Mouse (Mus musculus) embryonic facial prominence, embryonic 10.5 days (tissue): ENCODE data around the gene Pstpip1. TPM values are rescaled to one million over a fixed set of nuclear protein-coding genes. Genes with fewer than 3 reads are reported as not detected.

Source experiments
- DNase-seq: peaks from one replicate; pipeline ENCODE4 v3.0.0-alpha.2; 2017; ENCODE audit warnings: low spot score
- H3K27ac ChIP-seq: fragments of 300-500 bp; sonication (generic); replicated peaks from 2 replicates; pipeline ENCODE4 v1.5.1; 2016; ENCODE audit warnings: mild to moderate bottlenecking
- H3K27me3 ChIP-seq: fragments of 300-500 bp; sonication (generic); replicated peaks from 2 replicates; pipeline ENCODE4 v1.6.1; 2016; ENCODE audit warnings: low read depth, mild to moderate bottlenecking; ENCODE audit not compliant: poor library complexity, severe bottlenecking
- H3K36me3 ChIP-seq: fragments of 300-500 bp; sonication (generic); replicated peaks from 2 replicates; pipeline ENCODE4 v1.6.1; 2016; ENCODE audit warnings: mild to moderate bottlenecking, moderate library complexity
- H3K4me1 ChIP-seq: fragments of 300-500 bp; sonication (generic); 2 replicates; pipeline ENCODE4 v1.6.1; 2016
- H3K4me3 ChIP-seq: fragments of 300-500 bp; sonication (generic); 2 replicates; pipeline ENCODE4 v1.5.1; 2016; ENCODE audit warnings: mild to moderate bottlenecking, moderate library complexity
- H3K9me3 ChIP-seq: fragments of 300-500 bp; sonication (generic); 2 replicates; pipeline ENCODE4 v1.6.1; 2016; ENCODE audit warnings: mild to moderate bottlenecking
- WGBS: fragments of 180-500 bp; shearing (Covaris S2); methylation state at CpG from one replicate; pipeline ENCODE4 v1.1.7; 2016; 5-methylcytosine and 5-hydroxymethylcytosine counted together
- polyA plus RNA-seq: library from polyadenylated mRNA; unstranded; fragments of >200 nt; fragmentation: Nextera tagmentation; extraction: Ambion mirVana; gene quantifications from 2 replicates; pipeline ENCODE4 v1.2.1, GENCODE M21; 2016

Pstpip1 gene
- polyA plus RNA-seq, 1 experiment from 2014 or later, result 1.00 TPM

- H3K27ac ChIP-seq, result peak overlapping the region; percentile 73
- peak; percentile 42 for DNase-seq
Observed at GRCm38 (mm10) chr9:56075901-56076620, 13.7 kb upstream of the Pstpip1 start.

GRCm38 (mm10) chr9:56079587-56079986 is 10.2 kb upstream of the Pstpip1 start:
- Histone ChIP-seq H3K36me3 (peaks cover 32% of the 10 kb centered on the region), H3K9me3 (no peaks in the 10 kb centered on the region), H3K4me1 (peaks cover 20% of the 10 kb centered on the region), H3K27me3 (no peaks in the 10 kb centered on the region), H3K4me3 (no peak overlapping the region), H3K27ac (no peak overlapping the region)
- 81% methylated on average over 5 of the region's 5 CpGs for WGBS
- DNase-seq, result no peak

More at GRCm38 (mm10) chr9:56075901-56076620, 13.7 kb upstream of the Pstpip1 start:
- WGBS, result 36% methylated on average over 7 of the region's 7 CpGs
- Histone ChIP-seq H3K4me3 (no peak overlapping the region), H3K9me3 (no peaks in the 10 kb centered on the region), H3K36me3 (peaks cover 46% of the 10 kb centered on the region), H3K4me1 (peaks cover 26% of the 10 kb centered on the region), H3K27me3 (no peaks in the 10 kb centered on the region)

GRCm38 (mm10) chr9:56086524-56086923 is 3.2 kb upstream of the Pstpip1 start:
- peaks cover 7% of the 10 kb centered on the region; the same call in 1 of the 2 replicates for H3K36me3 ChIP-seq
- WGBS, result 91% methylated on average over 5 of the region's 5 CpGs
- H3K27ac ChIP-seq, result no peak overlapping the region
- peaks cover 35% of the 10 kb centered on the region for H3K4me1 ChIP-seq
- no peak overlapping the region for H3K4me3 ChIP-seq
- H3K9me3 ChIP-seq, result no peaks in the 10 kb centered on the region
- no peak for DNase-seq
- H3K27me3 ChIP-seq, result no peaks in the 10 kb centered on the region

- no peak for DNase-seq
- no peak overlapping the region for H3K4me3 ChIP-seq
- WGBS, result 66% methylated on average over 5 of the region's 5 CpGs
- peaks cover 36% of the 10 kb centered on the region for H3K4me1 ChIP-seq
- no peaks in the 10 kb centered on the region for H3K9me3 ChIP-seq
- no peaks in the 10 kb centered on the region for H3K36me3 ChIP-seq
- no peaks in the 10 kb centered on the region for H3K27me3 ChIP-seq
- peak overlapping the region; percentile 80; the same call in 1 of the 2 replicates for H3K27ac ChIP-seq
Observed at GRCm38 (mm10) chr9:56090546-56091225, 924 bp downstream of the Pstpip1 start.

- no peaks in the 10 kb centered on the region for H3K9me3 ChIP-seq
- H3K36me3 ChIP-seq, result no peaks in the 10 kb centered on the region
- H3K27ac ChIP-seq, result no peak overlapping the region
- peaks cover 35% of the 10 kb centered on the region for H3K4me1 ChIP-seq
- no peak for DNase-seq
- H3K27me3 ChIP-seq, result no peaks in the 10 kb centered on the region
- H3K4me3 ChIP-seq, result no peak overlapping the region
- 47% methylated on average over 2 of the region's 2 CpGs for WGBS
Observed at GRCm38 (mm10) chr9:56092102-56092501, 2.3 kb downstream of the Pstpip1 start.

GRCm38 (mm10) chr9:56097584-56098298 is 8.0 kb downstream of the Pstpip1 start:
- no peak for DNase-seq
- H3K27ac ChIP-seq, result no peak overlapping the region
- no peaks in the 10 kb centered on the region for H3K27me3 ChIP-seq
- H3K4me1 ChIP-seq, result peaks cover 4% of the 10 kb centered on the region; the same call in 1 of the 2 replicates
- H3K36me3 ChIP-seq, result no peaks in the 10 kb centered on the region
- no peaks in the 10 kb centered on the region for H3K9me3 ChIP-seq
- no peak overlapping the region for H3K4me3 ChIP-seq
- WGBS, result 88% methylated on average over 4 of the region's 4 CpGs

- H3K4me1 ChIP-seq, result no peaks in the 10 kb centered on the region
- H3K36me3 ChIP-seq, result no peaks in the 10 kb centered on the region
- H3K9me3 ChIP-seq, result no peaks in the 10 kb centered on the region
- DNase-seq, result no peak
- WGBS, result 91% methylated on average over 7 of the region's 7 CpGs
- no peak overlapping the region for H3K4me3 ChIP-seq
- no peaks in the 10 kb centered on the region for H3K27me3 ChIP-seq
- H3K27ac ChIP-seq, result no peak overlapping the region
Observed at GRCm38 (mm10) chr9:56100041-56100522, 10.3 kb downstream of the Pstpip1 start.

GRCm38 (mm10) chr9:56101022-56101421 is 11.3 kb downstream of the Pstpip1 start:
- DNase-seq, result no peak
- no peaks in the 10 kb centered on the region for H3K4me1 ChIP-seq
- no peaks in the 10 kb centered on the region for H3K9me3 ChIP-seq
- H3K27ac ChIP-seq, result no peak overlapping the region
- H3K4me3 ChIP-seq, result no peak overlapping the region
- H3K36me3 ChIP-seq, result no peaks in the 10 kb centered on the region
- WGBS, result 73% methylated on average over 4 of the region's 4 CpGs
- no peaks in the 10 kb centered on the region for H3K27me3 ChIP-seq

GRCm38 (mm10) chr9:56104921-56105320 is 15.2 kb downstream of the Pstpip1 start:
- H3K27me3 ChIP-seq, result no peaks in the 10 kb centered on the region
- no peak for DNase-seq
- no peaks in the 10 kb centered on the region for H3K9me3 ChIP-seq
- no peak overlapping the region for H3K4me3 ChIP-seq
- no peaks in the 10 kb centered on the region for H3K36me3 ChIP-seq
- H3K27ac ChIP-seq, result no peak overlapping the region
- no peaks in the 10 kb centered on the region; the same call in 1 of the 2 replicates for H3K4me1 ChIP-seq
- 76% methylated on average over 7 of the region's 7 CpGs for WGBS

- DNase-seq, result no peak
Observed at GRCm38 (mm10) chr9:56106274-56107072, 16.7 kb downstream of the Pstpip1 start.

GRCm38 (mm10) chr9:56107527-56107926 is 17.8 kb downstream of the Pstpip1 start:
- WGBS, result 75% methylated on average over 6 of the region's 6 CpGs
- Histone ChIP-seq H3K4me3 (no peak overlapping the region), H3K36me3 (no peaks in the 10 kb centered on the region), H3K9me3 (no peaks in the 10 kb centered on the region), H3K27ac (no peak overlapping the region), H3K27me3 (no peaks in the 10 kb centered on the region), H3K4me1 (peaks cover 10% of the 10 kb centered on the region)
- DNase-seq, result no peak

More at GRCm38 (mm10) chr9:56106274-56107072, 16.7 kb downstream of the Pstpip1 start:
- Histone ChIP-seq H3K36me3 (no peaks in the 10 kb centered on the region), H3K9me3 (no peaks in the 10 kb centered on the region), H3K4me3 (no peak overlapping the region), H3K27ac (no peak overlapping the region), H3K4me1 (peaks cover 3% of the 10 kb centered on the region; the same call in 1 of the 2 replicates), H3K27me3 (no peaks in the 10 kb centered on the region)
- 75% methylated on average over 6 of the region's 6 CpGs for WGBS

- H3K27me3 ChIP-seq, result no peaks in the 10 kb centered on the region
- H3K9me3 ChIP-seq, result no peaks in the 10 kb centered on the region
- DNase-seq, result no peak
- H3K4me1 ChIP-seq, result peaks cover 16% of the 10 kb centered on the region
- 81% methylated on average over 5 of the region's 5 CpGs for WGBS
- no peak overlapping the region for H3K4me3 ChIP-seq
- no peaks in the 10 kb centered on the region for H3K36me3 ChIP-seq
- no peak overlapping the region for H3K27ac ChIP-seq
Observed at GRCm38 (mm10) chr9:56108174-56108573, 18.4 kb downstream of the Pstpip1 start.
